Mouse (Mus musculus) kidney, adult 2 months (tissue): ENCODE measurements at regions not wholly inside any gene's neighbourhood (a gene's known extent, or its start where the extent isn't known, plus 50 kb on each side); places are given as distances from the start of the nearest gene placed in this dataset.

Experiments
- DNase-seq: peaks from one replicate; pipeline ENCODE4 v3.0.0; 2021
- H3K27ac ChIP-seq: fragments of 200-500 bp; 2 replicates; pipeline ENCODE4 v1.5.1; 2012; ENCODE audit warnings: low read depth, low read length, control low read depth, inconsistent platforms; ENCODE audit not compliant: insufficient read depth
- H3K27me3 ChIP-seq: fragments of 200-500 bp; replicated peaks from 2 replicates; pipeline ENCODE4 v1.6.1; 2012; ENCODE audit warnings: mild to moderate bottlenecking, moderate library complexity, low read length, inconsistent platforms; ENCODE audit not compliant: control insufficient read depth, insufficient read depth
- H3K36me3 ChIP-seq: fragments of 200-500 bp; 2 replicates; pipeline ENCODE4 v1.6.1; 2012; ENCODE audit warnings: mild to moderate bottlenecking, moderate library complexity, low read length, inconsistent platforms; ENCODE audit not compliant: control insufficient read depth, insufficient read depth
- H3K4me1 ChIP-seq: fragments of 200-500 bp; 2 replicates; pipeline ENCODE4 v1.6.1; 2011; ENCODE audit warnings: low read length; ENCODE audit not compliant: control insufficient read depth, insufficient read depth
- H3K4me3 ChIP-seq: fragments of 200-500 bp; 2 replicates; pipeline ENCODE4 v1.5.1; 2011; ENCODE audit warnings: mild to moderate bottlenecking, low read depth, low read length, control low read depth; ENCODE audit not compliant: insufficient read depth
- CTCF ChIP-seq: fragments of 200-500 bp; conservative IDR thresholded peaks from 2 replicates; pipeline ENCODE4 v1.5.1; 2011; ENCODE audit warnings: low read depth, mild to moderate bottlenecking, control low read depth, low read length, moderate library complexity, mixed read lengths; ENCODE audit not compliant: insufficient read depth, insufficient read length
- POLR2A ChIP-seq: fragments of 200-500 bp; IDR thresholded peaks from one replicate; pipeline ENCODE4 v1.6.1; 2011; ENCODE audit warnings: low read depth, low read length, control low read depth
- WGBS: fragments of 180-500 bp; shearing (Covaris S2); methylation state at CpG from one replicate; pipeline ENCODE4 v1.1.7; 2018; 5-methylcytosine and 5-hydroxymethylcytosine counted together

DNA sequence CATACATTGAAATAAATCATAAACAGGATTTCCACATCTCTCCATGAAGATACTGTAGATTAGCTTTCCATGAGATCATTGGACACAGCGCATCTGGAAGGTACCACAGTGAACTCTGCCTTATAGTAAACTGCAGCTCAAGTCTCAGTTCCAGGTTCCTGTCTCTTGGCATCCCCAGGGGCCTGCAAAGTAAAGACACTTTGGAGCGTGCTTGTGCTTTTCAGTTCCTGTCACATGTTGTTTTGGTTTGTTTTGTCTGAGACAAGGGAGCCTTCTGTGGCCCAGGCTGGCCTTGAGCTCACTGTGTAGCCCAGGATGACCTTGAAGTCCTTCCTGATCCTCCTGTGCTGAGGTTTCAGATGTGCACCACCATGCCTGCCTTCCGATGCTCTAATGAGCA lies 63.4 kb upstream of the Mad2l1 start:
- H3K27me3 ChIP-seq: no peaks in the 10 kb centered on the region
- H3K4me1 ChIP-seq: no peaks in the 10 kb centered on the region
- no peak for TF ChIP-seq CTCF
- TF ChIP-seq POLR2A: no peak
- no peak overlapping the region for H3K4me3 ChIP-seq
- no peak for DNase-seq
- H3K36me3 ChIP-seq: no peaks in the 10 kb centered on the region
- H3K27ac ChIP-seq: no peak overlapping the region
- 68% methylated on average over 3 of the region's 3 CpGs for WGBS

DNA sequence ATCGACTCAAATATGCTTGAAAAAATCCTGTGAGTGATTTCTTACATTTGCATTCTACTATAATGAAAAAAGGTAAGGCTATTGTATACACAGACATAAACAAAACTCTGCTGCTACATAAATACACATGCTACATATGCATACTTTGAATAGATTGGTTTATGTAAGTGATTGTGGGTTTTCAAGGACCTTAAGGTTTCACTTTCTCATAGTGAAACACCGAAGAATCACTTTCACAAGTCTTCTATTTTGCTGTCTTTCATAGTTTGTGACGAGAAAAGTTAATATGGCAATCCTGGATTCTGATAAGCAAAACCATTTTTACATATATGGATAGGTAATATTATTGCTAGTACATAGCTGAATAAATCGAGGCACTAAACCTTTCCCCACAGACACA lies 62.5 kb upstream of the Mad2l1 start:
- no peaks in the 10 kb centered on the region for H3K27me3 ChIP-seq
- H3K36me3 ChIP-seq: no peaks in the 10 kb centered on the region
- no peak overlapping the region for H3K4me3 ChIP-seq
- DNase-seq: no peak
- no peak for TF ChIP-seq POLR2A
- H3K4me1 ChIP-seq: no peaks in the 10 kb centered on the region
- WGBS: 78% methylated on average over 4 of the region's 4 CpGs
- H3K27ac ChIP-seq: no peak overlapping the region

DNA sequence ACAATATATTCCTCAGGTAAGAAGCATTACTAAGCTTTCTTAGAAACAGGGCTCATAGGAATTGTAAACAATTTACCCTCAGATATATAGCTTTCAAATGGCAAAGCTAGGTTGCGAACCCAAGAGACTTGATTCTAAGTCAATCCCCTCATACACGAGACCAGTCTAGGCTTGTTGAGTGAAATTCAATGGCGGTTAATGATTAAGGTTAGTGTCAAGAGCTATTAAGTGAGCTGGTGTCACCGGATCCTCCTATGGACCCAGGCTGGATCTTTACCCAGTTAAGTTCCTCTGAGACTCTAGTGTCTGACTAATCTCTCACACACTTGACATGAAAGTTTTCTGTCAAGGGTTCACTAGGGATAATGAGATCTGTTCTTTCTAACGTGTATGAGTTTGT lies 57.6 kb upstream of the Mad2l1 start:
- Histone ChIP-seq H3K4me3 (no peak overlapping the region), H3K27ac (no peak overlapping the region), H3K36me3 (no peaks in the 10 kb centered on the region), H3K4me1 (no peaks in the 10 kb centered on the region), H3K27me3 (no peaks in the 10 kb centered on the region)
- DNase-seq: no peak
- WGBS: 43% methylated on average over 5 of the region's 5 CpGs
- TF ChIP-seq POLR2A: no peak
- TF ChIP-seq CTCF: no peak

DNA sequence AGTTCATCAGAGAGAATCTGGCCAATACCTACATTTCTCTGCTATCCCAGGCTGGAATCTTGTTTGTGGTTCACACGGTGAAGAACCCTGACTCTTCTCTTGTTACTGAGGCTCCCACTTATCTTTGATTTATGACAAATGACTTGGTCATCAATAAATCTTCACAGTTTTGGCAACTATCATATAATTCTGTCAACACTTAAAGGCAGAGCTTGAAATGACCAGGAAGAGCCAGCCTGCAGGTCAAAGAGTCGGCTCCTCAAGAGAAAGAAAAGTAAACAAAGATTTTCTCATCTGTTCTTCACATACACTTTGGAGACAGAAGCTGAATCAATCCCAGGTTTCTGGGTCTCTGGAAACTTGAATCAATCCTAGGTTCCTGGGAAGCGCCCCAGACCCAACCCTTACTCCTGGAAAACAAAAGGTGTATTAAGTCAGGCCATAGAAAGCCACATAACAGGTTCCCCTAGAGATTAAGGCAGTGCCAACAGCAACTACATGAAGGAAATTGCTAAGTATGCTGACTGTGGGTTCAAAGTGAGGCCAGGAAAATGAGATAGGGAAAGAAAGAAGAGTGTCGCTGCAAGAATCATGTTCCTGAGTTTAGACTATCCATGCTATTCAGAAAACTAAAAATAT lies 56.7 kb upstream of the Mad2l1 start:
- H3K36me3 ChIP-seq: no peaks in the 10 kb centered on the region
- no peaks in the 10 kb centered on the region for H3K4me1 ChIP-seq
- TF ChIP-seq POLR2A (no peak), CTCF (no peak)
- no peak for DNase-seq
- WGBS: 39% methylated on average over 4 of the region's 4 CpGs
- H3K27ac ChIP-seq: no peak overlapping the region
- H3K4me3 ChIP-seq: no peak overlapping the region
- no peaks in the 10 kb centered on the region for H3K27me3 ChIP-seq

DNA sequence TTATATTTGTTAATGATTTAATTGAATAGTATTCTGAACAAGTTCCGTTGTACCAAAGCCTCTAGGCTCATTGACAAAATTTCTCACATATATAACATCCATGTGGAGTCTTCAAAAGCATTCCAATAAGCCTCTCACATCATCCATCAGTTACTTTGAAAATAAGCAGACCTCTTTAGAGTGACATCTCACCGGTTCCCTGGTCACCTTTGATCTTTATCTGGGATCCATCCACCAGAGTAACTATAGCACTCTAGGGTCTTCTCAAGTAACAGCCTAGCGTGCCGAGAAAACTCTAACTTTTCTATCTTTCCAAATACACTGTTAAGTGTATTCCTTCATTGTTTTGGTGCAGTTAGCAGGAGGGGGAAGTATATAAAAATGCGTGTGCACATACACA lies 55.6 kb upstream of the Mad2l1 start:
- DNase-seq: no peak
- no peaks in the 10 kb centered on the region for H3K36me3 ChIP-seq
- TF ChIP-seq POLR2A (no peak), CTCF (no peak)
- no peaks in the 10 kb centered on the region for H3K27me3 ChIP-seq
- WGBS: 69% methylated on average over 5 of the region's 5 CpGs
- H3K27ac ChIP-seq: no peak overlapping the region
- H3K4me1 ChIP-seq: no peaks in the 10 kb centered on the region
- H3K4me3 ChIP-seq: no peak overlapping the region

DNA sequence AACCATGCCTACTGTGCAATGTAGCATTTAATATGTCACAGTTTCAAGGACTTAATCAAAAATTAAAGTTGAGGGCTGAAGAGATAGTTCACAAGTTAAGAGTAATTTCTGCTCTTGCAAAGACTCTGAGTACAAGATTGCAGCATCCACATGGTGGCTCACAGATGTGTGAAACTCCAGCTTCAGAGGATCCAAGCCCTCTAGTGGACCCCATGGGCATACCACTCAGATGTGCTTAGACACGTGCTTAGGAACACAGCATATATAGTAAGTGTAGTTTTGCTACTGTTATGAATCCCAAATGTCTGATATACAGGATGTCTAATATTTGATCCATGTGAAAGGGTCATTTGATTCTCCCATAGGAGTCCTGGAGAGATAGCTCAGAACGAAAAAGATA lies 55.0 kb upstream of the Mad2l1 start:
- DNase-seq: no peak
- Histone ChIP-seq H3K27me3 (no peaks in the 10 kb centered on the region), H3K36me3 (no peaks in the 10 kb centered on the region), H3K4me1 (no peaks in the 10 kb centered on the region), H3K27ac (no peak overlapping the region), H3K4me3 (no peak overlapping the region)
- WGBS: 56% methylated on average over 2 of the region's 2 CpGs
- no peak for TF ChIP-seq POLR2A
- no peak; the same call in 1 of the 2 replicates for TF ChIP-seq CTCF

DNA sequence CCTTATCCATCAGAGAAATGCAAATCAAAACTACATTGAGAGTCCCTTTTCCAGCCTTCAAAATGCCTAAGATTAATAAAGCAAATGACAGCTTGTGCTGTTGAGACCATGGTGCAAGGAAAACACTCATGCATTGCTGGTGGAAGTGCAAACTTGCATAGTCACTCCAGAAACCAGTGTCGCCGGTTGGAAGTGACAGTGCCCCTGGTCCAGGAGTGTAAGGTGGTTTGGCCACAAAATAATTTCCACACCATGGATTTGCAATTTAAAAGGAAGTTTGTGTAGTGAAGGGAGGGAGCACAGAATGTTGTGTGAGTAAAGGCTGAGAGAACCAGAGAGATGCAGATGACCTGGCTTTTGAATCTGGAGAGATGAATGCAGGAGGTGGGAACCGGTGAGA lies 52.4 kb upstream of the Mad2l1 start:
- no peaks in the 10 kb centered on the region for H3K27me3 ChIP-seq
- WGBS: 96% methylated on average over 3 of the region's 3 CpGs
- no peak overlapping the region for H3K27ac ChIP-seq
- no peak overlapping the region for H3K4me3 ChIP-seq
- TF ChIP-seq CTCF (no peak), POLR2A (no peak)
- no peaks in the 10 kb centered on the region for H3K4me1 ChIP-seq
- no peak for DNase-seq
- no peaks in the 10 kb centered on the region for H3K36me3 ChIP-seq
